Mouse (Mus musculus) midbrain, postnatal 0 days (tissue): ENCODE results near the gene Wwtr1. TPM values are rescaled to one million over a fixed set of nuclear protein-coding genes. Genes with fewer than 3 reads are reported as not detected.

ENCODE experiments used
- ATAC-seq: fragments of 200-750 bp; cut with Nextera tagmentation; 2 replicates; pipeline ENCODE4 v1.8.0; 2017; ENCODE audit warnings: moderate number of reproducible peaks, mild to moderate bottlenecking, moderate TSS enrichment, moderate library complexity; ENCODE audit not compliant: low FRiP score
- DNase-seq: peaks from one replicate; pipeline ENCODE4 v3.0.0-alpha.2; 2015; ENCODE audit warnings: low spot score
- H3K27ac ChIP-seq: fragments of 300-500 bp; sonication (generic); 2 replicates; pipeline ENCODE4 v1.5.1; 2014; ENCODE audit warnings: low read depth, mild to moderate bottlenecking, low read length, mixed read lengths
- H3K27me3 ChIP-seq: fragments of 300-500 bp; sonication (generic); 2 replicates; pipeline ENCODE4 v1.6.1; 2014; ENCODE audit warnings: low read length, control low read depth, mixed read lengths; ENCODE audit not compliant: insufficient read depth
- H3K36me3 ChIP-seq: fragments of 300-500 bp; sonication (generic); 2 replicates; pipeline ENCODE4 v1.6.1; 2014; ENCODE audit warnings: low read length, control low read depth, mixed read lengths; ENCODE audit not compliant: insufficient read depth
- H3K4me1 ChIP-seq: fragments of 300-500 bp; sonication (generic); 2 replicates; pipeline ENCODE4 v1.6.1; 2014; ENCODE audit warnings: mild to moderate bottlenecking, control low read depth, antibody characterized with exemption, low read length, mixed read lengths; ENCODE audit not compliant: insufficient read depth
- H3K4me2 ChIP-seq: fragments of 300-500 bp; sonication (generic); 2 replicates; pipeline ENCODE4 v1.6.1; 2014; ENCODE audit warnings: low read depth, mild to moderate bottlenecking, low read length, mixed read lengths; ENCODE audit not compliant: poor library complexity, severe bottlenecking
- H3K4me3 ChIP-seq: fragments of 300-500 bp; sonication (generic); 2 replicates; pipeline ENCODE4 v1.5.1; 2014; ENCODE audit warnings: low read depth, mild to moderate bottlenecking, low read length, moderate library complexity
- H3K9ac ChIP-seq: fragments of 300-500 bp; sonication (generic); replicated peaks from 2 replicates; pipeline ENCODE4 v1.6.1; 2014; ENCODE audit warnings: mild to moderate bottlenecking, low read length, moderate library complexity, mixed read lengths; ENCODE audit not compliant: poor library complexity, severe bottlenecking
- H3K9me3 ChIP-seq: fragments of 300-500 bp; sonication (generic); 2 replicates; pipeline ENCODE4 v1.6.1; 2016; ENCODE audit warnings: low read length, control low read depth
- CTCF ChIP-seq: IDR thresholded peaks from 2 replicates; pipeline ENCODE4 v1.5.1; 2016; ENCODE audit warnings: antibody characterized with exemption, mild to moderate bottlenecking
- WGBS: fragments of 180-500 bp; shearing (Covaris S2); extraction: QIAGEN DNeasy Blood & Tissue Kit; methylation state at CpG from one replicate; pipeline ENCODE4 v1.1.7; 2014; 5-methylcytosine and 5-hydroxymethylcytosine counted together
- polyA plus RNA-seq: library from polyadenylated mRNA; unstranded; fragments of >200 nt; fragmentation: Nextera tagmentation; extraction: Ambion mirVana; gene quantifications from 2 replicates; pipeline ENCODE4 v1.2.1, GENCODE M21; 2015
- total RNA-seq: library from RNA; depleted of rRNA; stranded (reverse); fragments of >200 nt; gene quantifications from 2 replicates; pipeline ENCODE4 v1.2.3, GENCODE M21; 2014

The Wwtr1 gene
- total and polyA plus RNA-seq, 2 experiments from 2014 or later = 8.6 to 27.2 TPM

DNA sequence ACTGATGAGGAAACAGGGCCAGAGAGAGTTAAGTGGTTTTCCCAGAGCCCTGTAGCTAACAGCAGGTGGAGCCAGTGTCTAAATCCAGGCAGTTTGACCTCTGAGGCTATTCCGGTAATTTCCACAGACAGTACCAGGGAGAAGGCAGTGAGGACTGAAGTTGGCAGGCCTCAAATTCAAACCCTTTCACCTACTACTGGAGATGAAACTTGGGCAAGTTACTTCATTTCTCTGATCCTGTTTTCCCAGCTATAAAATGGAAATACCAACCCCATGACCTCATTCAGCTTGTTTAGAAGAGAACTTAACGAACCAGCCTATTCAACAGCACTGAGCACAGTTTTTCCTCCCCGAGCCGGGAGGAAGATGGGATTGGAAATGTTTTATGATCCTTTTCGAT is 105.4 kb downstream of the Wwtr1 start:
- ATAC-seq = 0 out of 2 replicates have a peak, but pooled peaks have one; percentile 29
- Histone ChIP-seq H3K9ac (no peak overlapping the region), H3K36me3 (no peaks in the 10 kb centered on the region), H3K4me2 (peak overlapping the region; percentile 43; the same call in 1 of the 2 replicates), H3K4me3 (no peak overlapping the region), H3K9me3 (no peaks in the 10 kb centered on the region), H3K27ac (no peak overlapping the region; the same call in 1 of the 2 replicates), H3K27me3 (no peaks in the 10 kb centered on the region), H3K4me1 (peaks cover 5% of the 10 kb centered on the region; the same call in 1 of the 2 replicates)
- peak; percentile 75 for TF ChIP-seq CTCF
- peak; percentile 75 for DNase-seq
- 20% methylated on average over 5 of the region's 5 CpGs for WGBS

- H3K4me3 ChIP-seq = no peak overlapping the region
- no peaks in the 10 kb centered on the region for H3K27me3 ChIP-seq
- TF ChIP-seq CTCF = no peak
- no peaks in the 10 kb centered on the region for H3K36me3 ChIP-seq
- peaks cover 5% of the 10 kb centered on the region; the same call in 1 of the 2 replicates for H3K4me1 ChIP-seq
- H3K4me2 ChIP-seq = no peak overlapping the region
- ATAC-seq (no peak), DNase-seq (no peak)
- no peaks in the 10 kb centered on the region for H3K9me3 ChIP-seq
- WGBS = 97% methylated on average over 3 of the region's 3 CpGs
- H3K9ac ChIP-seq = no peak overlapping the region
- H3K27ac ChIP-seq = no peak overlapping the region
Measured at GRCm38 (mm10) chr3:57469325-57469724, 106.4 kb downstream of the Wwtr1 start.

- Histone ChIP-seq H3K4me3 (no peak overlapping the region), H3K4me2 (no peak overlapping the region), H3K9ac (no peak overlapping the region), H3K36me3 (no peaks in the 10 kb centered on the region), H3K4me1 (no peaks in the 10 kb centered on the region), H3K27ac (no peak overlapping the region), H3K9me3 (no peaks in the 10 kb centered on the region), H3K27me3 (no peaks in the 10 kb centered on the region)
- ATAC-seq (no peak; the same call in 1 of the 2 replicates), DNase-seq (peak; percentile 59)
- WGBS = 69% methylated on average over 3 of the region's 3 CpGs
- peak; percentile 81 for TF ChIP-seq CTCF
Measured at GRCm38 (mm10) chr3:57466289-57466688, 109.4 kb downstream of the Wwtr1 start.

- Histone ChIP-seq H3K9ac (no peak overlapping the region), H3K4me2 (no peak overlapping the region), H3K27ac (no peak overlapping the region), H3K4me3 (no peak overlapping the region), H3K4me1 (no peaks in the 10 kb centered on the region), H3K9me3 (no peaks in the 10 kb centered on the region), H3K36me3 (no peaks in the 10 kb centered on the region), H3K27me3 (no peaks in the 10 kb centered on the region)
- DNase-seq (no peak), ATAC-seq (no peak)
- WGBS = 92% methylated on average over 4 of the region's 4 CpGs
- no peak for TF ChIP-seq CTCF
Measured at GRCm38 (mm10) chr3:57463302-57463701, 112.4 kb downstream of the Wwtr1 start.

GRCm38 (mm10) chr3:57458652-57459051 is 117.1 kb downstream of the Wwtr1 start:
- no peak for DNase-seq
- no peak overlapping the region for H3K9ac ChIP-seq
- no peak overlapping the region for H3K27ac ChIP-seq
- no peak overlapping the region for H3K4me3 ChIP-seq
- no peaks in the 10 kb centered on the region for H3K4me1 ChIP-seq
- H3K36me3 ChIP-seq = no peaks in the 10 kb centered on the region
- no peak for ATAC-seq
- H3K9me3 ChIP-seq = no peaks in the 10 kb centered on the region
- no peak overlapping the region for H3K4me2 ChIP-seq
- no peak for TF ChIP-seq CTCF
- H3K27me3 ChIP-seq = no peaks in the 10 kb centered on the region
- 74% methylated on average over 11 of the region's 11 CpGs for WGBS

DNA sequence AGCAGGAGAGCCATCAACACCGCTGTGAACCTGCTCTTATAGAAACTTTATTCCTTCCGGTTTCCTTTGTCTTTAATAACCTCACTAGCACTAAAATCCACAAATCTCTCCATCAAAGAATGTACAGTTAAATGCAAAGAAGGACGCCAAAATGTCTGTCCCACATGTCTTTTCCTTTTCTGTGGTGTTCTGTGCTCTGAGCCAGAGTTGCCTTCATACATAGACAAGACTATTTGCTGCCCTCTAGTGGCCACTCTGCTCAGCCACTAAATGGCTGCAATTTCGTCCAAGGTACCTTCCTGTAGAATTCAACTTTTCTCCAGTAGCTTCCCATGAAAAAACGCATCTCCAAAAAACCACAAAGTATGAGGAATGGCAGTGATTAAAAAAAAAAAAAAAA is 127.3 kb downstream of the Wwtr1 start:
- H3K4me1 ChIP-seq = no peaks in the 10 kb centered on the region
- peak; percentile 90 for TF ChIP-seq CTCF
- no peak overlapping the region for H3K4me2 ChIP-seq
- no peak overlapping the region for H3K9ac ChIP-seq
- no peaks in the 10 kb centered on the region for H3K27me3 ChIP-seq
- WGBS = 36% methylated on average over 5 of the region's 5 CpGs
- no peaks in the 10 kb centered on the region for H3K9me3 ChIP-seq
- H3K4me3 ChIP-seq = no peak overlapping the region
- ATAC-seq = peak; percentile 72
- no peaks in the 10 kb centered on the region for H3K36me3 ChIP-seq
- peak; percentile 91 for DNase-seq
- no peak overlapping the region for H3K27ac ChIP-seq
